Mouse (Mus musculus) layer of hippocampus, adult 11-12 months (tissue): ENCODE measurements at regions not wholly inside any gene's neighbourhood (a gene's known extent, or its start where the extent isn't known, plus 50 kb on each side); places are given as distances from the start of the nearest gene placed in this dataset.
A peak's percentile ranks its signal among the peaks of the same experiment; 100 is the strongest.
"Not testable (repeated sequence)": the region's sequence is repeated elsewhere in the genome, so short reads cannot be mapped to it uniquely, and the experiment has no call there.

ENCODE experiments used
- DNase-seq: peaks from one replicate; pipeline ENCODE4 v3.0.0; 2022; ENCODE audit warnings: low spot score

DNA sequence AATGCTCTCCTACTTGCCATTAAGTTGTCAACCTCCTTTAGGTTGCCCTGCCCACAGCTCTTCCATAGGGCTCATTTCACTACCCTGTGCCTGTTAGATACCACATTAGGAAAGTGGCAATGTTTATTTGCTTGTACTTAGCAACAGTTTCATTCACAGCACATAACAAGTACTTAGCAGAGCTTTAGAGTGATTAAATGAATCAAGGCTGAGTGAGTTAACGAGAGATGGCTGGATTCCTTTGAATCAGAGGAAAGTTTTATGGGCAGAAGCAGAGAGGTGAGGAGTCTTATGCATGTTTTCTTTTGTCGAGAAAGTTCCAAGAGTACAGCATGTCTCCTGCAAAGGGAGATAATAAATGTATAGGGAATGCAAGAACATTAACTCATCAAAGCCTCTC, 60.5 kb downstream of the Ptgs2 start:
- DNase-seq, result no peak

DNA sequence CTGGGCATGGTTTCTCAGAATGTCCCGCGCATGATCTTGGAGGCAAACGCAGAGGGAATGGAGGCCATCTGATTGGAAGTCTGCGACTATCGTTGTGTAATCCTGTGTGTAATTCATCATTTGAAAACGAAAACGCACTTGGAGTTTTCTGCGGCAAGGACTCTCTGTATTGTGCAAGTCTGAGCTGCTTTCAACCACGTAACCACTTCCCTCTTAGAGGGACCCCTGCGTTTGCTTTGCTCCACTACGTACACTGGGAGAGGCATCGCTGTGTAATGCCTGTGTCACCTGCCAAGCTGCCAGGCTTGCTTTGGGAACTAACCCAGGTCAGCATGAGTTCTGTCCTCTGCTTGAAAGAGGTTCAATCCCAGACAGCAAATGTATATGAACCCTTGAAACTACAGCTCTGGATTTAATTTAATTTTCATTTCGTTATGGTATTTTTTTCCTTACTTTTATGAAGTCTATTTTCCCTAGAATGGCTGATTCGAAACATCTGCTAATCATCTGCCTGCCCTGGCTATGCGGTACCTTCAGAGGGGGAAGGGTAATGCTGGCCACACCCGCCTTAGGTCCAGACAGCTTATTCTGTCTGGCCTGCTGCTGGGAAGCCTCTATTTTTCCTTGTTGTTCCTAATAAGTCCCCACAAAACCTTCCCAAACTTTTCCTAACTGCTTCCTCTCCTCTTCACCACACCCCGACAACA, 65.2 kb downstream of the Ptgs2 start:
- DNase-seq, result peak; percentile 4

DNA sequence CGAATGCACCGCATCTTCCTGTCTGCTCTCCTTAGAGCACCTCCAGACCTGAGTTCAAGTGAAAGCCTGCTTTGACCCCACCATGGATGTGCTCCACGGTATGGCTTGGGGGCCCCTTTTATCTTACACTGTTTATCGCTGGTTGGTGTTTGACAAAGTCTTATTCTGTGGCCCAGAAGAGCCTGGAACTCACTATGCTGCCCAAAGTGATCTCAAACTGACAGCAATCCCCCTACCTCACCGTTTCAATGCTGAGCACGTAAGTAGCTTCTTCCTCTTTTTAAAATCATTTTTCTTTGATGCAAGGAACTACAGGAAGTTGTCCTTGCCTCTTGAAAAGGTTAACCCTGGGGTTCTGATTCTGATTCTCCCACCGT, 65.8 kb downstream of the Ptgs2 start:
- DNase-seq, result no peak

DNA sequence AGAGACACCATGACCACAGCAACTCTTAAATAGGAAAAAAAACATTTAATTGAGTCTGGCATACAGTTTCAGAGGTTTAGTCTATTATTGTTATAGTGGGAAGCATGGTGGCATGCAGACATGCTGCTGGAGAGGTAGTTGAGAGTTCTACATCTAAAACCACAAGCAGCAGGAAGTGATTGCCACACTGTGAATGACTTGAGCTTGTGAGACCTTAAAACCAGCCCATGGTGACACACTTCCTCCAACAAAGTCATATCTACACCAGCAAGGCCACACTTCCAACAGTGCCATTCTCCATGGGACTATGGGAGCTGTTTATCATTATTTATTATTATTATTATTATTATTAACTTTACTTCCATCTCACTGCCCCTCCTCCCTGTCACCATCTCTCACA, 67.3 kb downstream of the Ptgs2 start:
- no peak for DNase-seq

DNA sequence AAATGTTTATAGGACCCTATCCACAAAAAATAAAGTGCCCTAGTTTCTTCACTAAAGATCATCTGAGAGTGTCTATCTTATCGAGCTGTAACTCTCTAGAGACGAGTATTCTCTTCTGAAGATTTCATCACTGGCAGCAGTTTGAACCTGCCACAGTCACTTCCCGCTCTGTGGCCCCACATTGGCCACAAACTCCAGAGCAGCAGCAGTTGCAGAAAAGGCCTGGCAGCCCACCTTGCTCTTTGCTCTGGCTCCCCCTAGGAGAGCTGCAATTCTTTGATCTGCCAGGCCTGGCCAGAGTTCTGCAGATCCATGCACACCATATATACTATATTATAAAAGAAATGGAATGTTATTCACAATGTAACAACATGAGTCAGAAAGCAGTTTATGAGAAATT, 74.4 kb downstream of the Ptgs2 start:
- DNase-seq, result no peak

DNA sequence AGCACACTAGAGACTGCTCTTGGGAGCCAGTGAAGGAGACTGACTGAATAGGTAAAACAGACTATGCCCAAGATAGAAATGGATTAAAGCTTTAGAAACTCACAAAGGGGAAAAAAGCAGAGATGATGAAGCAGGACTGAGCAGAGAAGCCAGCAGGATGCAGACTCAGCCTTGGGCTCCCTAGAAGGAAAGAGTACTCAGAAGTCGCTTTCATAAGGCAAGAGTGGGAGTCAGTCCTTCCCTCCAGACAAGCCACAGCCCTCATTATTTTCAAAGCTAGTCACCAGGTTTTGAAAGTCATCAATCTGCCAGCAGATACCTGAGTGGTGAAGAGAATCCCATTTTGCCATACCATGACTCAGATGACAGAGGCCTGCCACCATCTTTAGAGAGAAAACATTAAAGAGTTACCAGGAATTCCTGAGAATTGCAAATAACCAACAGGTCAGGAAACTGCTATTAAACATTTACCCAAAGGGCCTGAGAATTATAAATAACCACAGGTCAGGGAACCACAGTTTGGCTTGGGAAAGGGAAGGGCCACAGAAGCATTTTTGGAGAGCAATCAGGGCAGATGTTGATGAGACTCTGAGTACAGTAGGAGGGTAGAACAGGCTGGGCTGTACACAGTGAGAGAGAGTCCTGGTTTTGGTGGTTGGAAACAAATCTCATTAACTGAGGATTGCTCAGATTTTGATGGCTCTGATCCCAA, 77.4 kb downstream of the Ptgs2 start:
- DNase-seq, result no peak

DNA sequence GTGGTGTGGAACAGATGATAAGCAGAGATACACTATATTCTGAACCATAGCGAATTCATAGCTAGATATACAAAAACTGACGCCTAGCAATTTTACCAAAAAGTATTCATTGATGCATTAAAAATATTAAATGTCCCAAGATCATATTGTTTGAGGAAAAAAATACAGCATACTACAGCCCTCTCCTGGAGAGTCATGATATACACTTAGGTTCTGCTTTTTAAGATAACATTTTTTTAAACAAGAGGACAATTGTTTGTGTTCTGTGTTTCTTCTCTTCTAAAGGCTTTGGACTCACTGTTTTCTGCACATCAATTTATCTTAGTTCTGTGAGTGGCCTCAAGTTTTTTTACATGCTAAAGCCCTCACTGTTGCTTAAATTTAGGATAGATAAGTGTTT, 102.2 kb downstream of the Ptgs2 start:
- DNase-seq, result no peak

DNA sequence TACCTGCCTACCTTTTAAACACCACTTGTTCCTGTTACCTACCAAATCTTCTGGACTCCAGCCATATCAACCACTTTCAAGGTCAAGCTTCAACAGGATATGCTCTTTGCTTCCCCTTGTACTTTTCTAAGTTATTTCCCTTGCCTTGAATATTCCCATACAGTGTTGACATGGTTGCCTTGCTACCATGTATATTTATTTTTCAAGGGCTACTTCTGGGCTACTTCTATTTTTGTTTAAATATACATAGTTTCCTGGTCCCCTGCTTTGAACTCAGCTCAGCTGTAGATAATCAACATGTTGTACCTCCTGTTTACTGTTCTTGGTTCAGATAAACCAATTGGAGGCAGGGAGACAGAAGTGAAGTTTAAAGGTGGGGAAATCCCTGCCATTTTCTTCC, 106.8 kb upstream of the Pdc start:
- DNase-seq, result no peak

DNA sequence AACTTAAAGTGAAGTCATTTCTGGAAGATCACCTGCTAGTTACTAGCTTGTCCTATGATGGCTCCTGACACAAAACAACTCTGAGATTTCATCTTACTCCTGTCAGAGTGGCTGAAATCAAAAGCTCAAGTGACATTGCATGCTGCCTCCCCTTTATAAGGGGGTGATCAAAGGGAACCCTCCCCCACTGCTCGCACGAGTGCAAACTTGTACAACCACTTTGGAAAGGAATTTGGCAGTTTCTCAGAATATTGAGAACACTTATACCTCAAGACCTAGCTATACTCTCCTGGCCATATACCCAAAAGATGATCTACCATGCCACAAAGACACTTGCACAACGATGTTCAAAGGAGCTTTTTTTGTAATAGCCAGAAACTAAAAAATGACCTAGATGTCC, 102.5 kb upstream of the Pdc start:
- DNase-seq, result no peak

DNA sequence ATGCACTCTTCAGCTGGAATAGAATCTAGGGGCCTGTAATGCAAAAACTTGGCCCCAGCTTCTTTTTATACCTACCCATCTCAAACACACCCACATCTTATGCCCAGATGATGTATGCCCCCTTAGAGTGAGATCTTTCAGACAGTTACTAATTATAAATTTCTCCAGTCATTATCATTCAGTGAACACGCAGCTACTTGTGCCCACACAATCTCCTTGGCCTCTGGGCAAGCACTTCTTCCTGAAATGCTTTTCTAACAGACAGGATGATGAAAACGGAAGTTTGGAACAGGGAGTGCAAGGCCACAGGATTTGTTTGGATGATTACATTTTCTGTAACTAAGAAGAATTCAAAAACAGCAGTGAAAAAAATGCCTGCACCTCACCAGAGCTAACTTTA, 100.4 kb upstream of the Pdc start:
- no peak for DNase-seq

DNA sequence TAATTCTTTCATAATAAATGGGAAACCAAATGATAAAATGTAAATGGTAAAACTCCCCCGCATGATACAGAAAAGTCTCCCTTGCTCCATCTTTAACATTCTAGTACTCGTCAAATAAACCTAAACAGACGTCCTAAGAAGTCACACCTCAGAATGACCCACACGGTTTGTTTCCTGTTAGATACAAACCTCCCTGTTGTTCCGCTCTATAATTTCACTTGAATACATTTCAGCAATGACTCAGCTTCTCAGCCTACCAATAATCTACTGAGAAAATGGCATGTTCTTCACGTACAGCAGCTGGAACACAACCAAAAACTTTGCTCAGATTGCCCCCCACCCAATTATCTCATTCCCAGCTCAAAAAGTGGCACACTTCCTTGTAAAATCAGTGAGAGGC, 93.7 kb upstream of the Pdc start:
- no peak for DNase-seq

DNA sequence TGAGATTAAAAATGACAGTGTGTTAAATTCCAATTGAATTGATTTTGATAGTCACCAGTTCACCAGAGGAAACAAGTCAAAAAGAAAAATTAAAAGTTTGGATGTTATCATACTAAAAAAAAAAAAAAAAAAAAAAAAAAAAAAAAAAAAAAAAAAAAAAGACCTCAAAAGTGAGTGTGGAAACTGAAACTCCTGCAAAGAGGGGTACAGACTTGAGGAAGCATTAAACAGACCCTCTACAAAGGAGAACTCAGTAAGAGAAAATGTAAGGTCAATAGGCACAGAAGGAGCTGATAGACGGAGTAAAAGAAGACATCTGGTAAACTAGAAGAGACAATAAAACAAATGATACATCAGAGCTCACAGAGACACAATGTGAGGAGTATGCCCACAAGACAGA, 79.7 kb upstream of the Pdc start:
- DNase-seq, result not testable (repeated sequence)

DNA sequence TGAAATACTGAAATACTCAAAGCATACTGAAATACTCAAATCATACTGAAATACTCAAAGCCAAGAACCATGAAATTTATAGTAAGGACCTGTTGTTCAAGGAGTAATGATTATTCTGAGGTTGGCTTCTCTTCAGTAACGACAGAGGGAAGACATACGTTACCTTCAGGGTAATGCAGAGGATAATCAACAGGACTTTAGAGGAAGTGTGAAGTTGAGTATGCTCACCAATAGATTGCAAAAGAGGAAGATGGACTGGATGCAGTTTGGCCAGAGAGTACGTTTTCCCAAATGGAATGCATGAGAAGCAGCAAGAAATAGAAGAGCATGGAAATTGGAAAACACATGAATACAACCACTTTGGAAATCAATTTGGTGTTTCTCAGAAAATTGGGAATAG, 79.1 kb upstream of the Pdc start:
- DNase-seq, result no peak

DNA sequence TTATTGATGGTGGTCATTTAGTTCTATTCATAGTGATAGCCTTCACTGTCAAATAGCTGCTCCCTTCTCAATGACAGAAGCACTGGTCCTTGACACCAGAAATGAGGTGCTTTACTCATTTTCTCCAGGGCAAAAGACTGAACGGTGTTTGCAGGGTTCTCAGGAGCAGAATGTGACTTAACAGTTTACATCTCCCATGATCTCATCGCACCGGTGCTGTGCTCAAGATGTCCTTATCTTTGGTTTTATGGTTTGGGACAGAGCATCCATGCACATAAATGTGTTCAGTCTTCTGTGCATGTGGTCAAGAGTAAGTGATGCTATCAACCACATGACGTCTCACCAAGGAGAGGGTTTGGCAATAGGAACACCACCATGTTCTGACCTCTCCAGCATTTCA, 78.1 kb upstream of the Pdc start:
- no peak for DNase-seq

DNA sequence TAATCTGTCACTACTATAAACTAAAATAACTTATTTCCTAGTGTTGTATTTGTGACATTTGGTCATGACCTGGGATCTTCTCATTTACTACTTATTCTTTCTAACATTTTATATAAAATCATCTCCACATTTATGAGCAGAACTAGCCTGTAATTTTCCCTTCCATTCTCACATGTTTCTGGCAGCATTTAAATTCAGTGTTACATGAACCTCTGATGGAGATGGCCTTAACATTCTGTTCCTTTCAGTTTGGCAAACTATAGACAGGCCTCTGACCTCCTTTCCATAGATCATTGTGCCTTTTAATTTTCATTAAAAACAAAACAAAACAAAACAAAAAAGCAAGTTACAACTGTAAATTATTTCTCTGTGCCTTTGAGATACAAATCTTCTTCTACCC, 77.1 kb upstream of the Pdc start:
- DNase-seq, result no peak

DNA sequence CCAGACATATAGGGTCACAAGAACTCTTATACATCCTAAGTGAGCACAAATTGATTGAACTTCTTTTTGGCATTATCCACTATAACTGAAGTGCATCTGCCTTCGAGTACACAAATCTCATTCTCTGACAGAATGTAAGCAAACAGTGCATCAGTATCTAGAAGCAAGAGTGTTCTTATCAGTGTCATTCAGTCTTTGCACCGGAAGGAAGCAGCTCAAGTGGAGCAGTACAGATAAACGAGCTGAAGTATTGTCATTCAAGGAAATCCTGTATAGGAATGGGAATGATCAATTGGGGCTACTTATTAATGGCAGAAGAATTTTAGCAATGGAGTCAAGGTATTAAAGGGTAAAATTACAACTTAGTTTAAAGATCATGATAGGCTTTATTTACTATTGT, 74.3 kb upstream of the Pdc start:
- DNase-seq, result no peak

DNA sequence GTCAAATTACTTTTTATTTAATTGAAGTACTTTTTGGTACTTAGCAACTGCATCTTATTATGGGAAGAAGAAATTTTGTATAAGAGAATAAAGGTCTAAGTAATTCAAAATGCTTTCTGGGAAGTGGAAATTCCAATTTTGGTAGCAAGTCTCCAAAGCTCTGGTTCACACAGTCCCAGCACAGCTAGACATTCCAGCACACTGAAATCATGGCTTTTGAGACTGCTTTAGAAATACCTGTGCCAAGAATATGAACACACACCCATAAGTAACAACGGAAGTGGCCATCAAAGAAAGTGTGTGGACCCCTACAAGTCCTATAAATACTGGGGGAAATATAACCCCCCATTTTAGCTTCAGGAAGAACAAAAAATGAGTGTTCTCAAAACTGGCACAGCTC, 67.8 kb upstream of the Pdc start:
- DNase-seq, result no peak

DNA sequence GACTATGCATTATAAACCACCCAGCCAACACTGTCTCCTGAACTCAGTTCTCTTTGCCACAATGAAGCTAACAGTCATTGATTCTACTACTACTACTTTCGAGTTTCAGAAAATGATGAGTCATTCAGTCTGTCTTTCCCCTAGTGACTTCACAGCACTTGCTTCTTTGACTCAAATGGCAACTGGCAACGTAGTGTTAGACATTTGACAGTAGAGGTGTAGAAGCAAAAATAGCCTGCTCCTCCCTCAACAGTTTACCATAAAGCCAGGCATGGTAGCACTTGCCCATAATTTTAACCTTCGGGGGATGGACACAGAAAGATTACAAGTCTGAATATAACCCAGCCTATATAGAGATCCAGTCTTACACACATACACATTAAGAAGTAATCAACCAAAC, 67.3 kb upstream of the Pdc start:
- no peak for DNase-seq

DNA sequence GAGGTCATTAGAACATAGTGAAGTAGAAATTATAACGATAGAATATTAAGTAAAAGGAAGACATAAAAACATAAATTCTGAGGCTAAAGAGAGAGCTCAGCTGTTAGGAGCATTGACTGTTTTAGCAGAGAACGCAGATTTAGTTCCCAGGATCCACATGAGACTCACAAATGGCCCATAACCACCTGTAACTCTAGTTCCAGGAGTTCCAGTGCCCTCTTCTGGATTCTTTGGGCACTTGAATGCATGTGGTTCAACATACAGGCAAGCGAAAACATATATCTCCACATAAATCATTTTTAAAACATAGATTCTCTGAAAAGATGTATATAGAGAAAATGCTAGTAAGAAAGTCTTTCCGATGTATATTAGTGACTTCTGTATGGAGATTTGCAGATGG, 61.6 kb upstream of the Pdc start:
- DNase-seq, result no peak

DNA sequence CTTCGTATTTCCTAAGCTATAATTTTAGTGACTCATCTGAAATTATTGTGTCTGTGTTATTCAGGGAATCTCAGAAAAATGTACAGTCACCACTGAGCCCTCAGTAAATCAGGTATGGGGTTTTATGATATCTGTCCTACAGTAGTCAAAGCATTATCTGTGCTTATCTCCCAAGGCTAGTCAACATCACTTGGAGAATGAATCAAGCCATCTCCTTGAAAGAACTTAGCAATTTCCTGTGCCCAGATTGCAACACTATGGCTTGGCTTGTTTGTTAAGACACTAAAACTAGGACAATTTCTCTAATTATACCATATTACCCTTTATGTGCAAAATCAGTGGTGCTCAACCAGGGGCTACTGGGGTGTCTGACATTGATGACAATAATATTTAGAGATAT, 58.9 kb upstream of the Pdc start:
- DNase-seq, result no peak

DNA sequence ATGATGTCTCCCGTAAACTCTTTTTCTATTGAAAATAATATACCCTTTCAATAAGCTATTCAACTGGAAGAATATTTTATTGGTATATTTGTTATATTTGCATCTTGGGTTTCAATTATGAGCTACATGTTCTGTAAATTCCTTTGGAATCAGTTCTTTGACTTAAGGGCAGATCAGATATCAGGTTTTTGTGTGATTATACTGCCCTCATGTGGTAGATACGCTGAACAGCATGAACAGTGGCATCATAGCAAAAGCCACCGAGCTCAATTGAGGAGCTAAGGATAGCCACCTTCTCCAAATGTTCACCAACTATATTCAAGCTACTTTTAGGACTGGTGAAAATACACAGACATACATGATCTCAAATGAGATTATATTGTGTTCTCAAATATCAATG, 52.7 kb upstream of the Pdc start:
- DNase-seq, result peak; percentile 35

DNA sequence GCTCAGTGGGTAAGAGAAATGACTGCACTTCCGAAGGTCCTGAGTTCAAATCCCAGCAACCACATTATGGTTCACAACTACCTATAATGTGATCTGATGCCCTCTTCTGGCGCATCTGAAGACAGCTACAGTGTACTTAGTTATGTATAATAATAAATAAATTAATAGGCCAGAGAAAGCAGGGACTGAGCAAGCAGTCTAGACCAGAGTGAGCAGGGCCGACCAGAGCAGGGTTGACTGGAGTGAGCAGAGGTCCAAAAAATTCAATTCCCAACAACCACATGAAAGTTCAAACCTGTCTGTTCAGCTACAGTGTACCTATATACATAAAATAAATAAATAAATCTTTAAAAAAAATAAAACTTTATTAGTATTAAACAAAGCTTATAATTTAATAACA, 52.2 kb upstream of the Pdc start:
- DNase-seq, result no peak
